9 mouse cellular contexts compared by ENCODE assay signal in genomic region chr4:74012700-74013099, GRCm38 (mm10). TPM values are rescaled to one million over a fixed set of nuclear protein-coding genes. Genes with fewer than 3 reads are reported as not detected.
DNase-seq lines count a peak whose midpoint lies in the region; ATAC-seq and TF ChIP-seq lines count a peak whose summit lies in the region.
"Had no signal": no experiment of that assay in that cellular context is flagged by ENCODE, and none has a peak within 500 bp of the region (broad histone marks: within the 10 kb centered on the region; RNA-seq: fewer than 3 reads in every experiment).

No protein-coding gene starts in this region.

- no peak for DNase-seq in kidney, adult 2 months
- no peak for DNase-seq in embryonic facial prominence, embryonic 10.5 days (ENCODE audit: low spot score)
- peak; percentile 17 for DNase-seq in hindbrain, embryonic 11.5 days (ENCODE audit: low spot score)
- DNase-seq in B cell, adult 2 months, result no peak
- no peak for DNase-seq in testis, postnatal 14 days (ENCODE audit: low spot score)
- DNase-seq in urinary bladder, postnatal 25 days (ENCODE audit: low spot score), result no peak

- TF ChIP-seq POLR2A in kidney, adult 2 months (IDR thresholded peaks at IDR 0.05; ENCODE audit: low read depth, low read length), result no peak

- H3K36me3 ChIP-seq in kidney, embryonic 14.5 days (ENCODE audit: control insufficient read depth, insufficient read depth, low read length), result no peaks in the 10 kb centered on the region
- H3K36me3 ChIP-seq in kidney, adult 2 months (ENCODE audit: control insufficient read depth, insufficient read depth, low read length), result no peaks in the 10 kb centered on the region
- no peaks in the 10 kb centered on the region for H3K36me3 ChIP-seq in embryonic facial prominence, embryonic 10.5 days (replicated peaks)
- H3K36me3 ChIP-seq in hindbrain, embryonic 11.5 days (ENCODE audit: control insufficient read depth, insufficient read depth, low read length), result no peaks in the 10 kb centered on the region
- H3K36me3 ChIP-seq in midbrain, embryonic 15.5 days (replicated peaks), result no peaks in the 10 kb centered on the region
- H3K36me3 ChIP-seq: G1E had no signal

- peaks cover 11% of the 10 kb centered on the region for H3K27me3 ChIP-seq in kidney, embryonic 14.5 days (ENCODE audit: control insufficient read depth, insufficient read depth, low read length)
- H3K27me3 ChIP-seq in kidney, adult 2 months (replicated peaks; ENCODE audit: control insufficient read depth, insufficient read depth, low read length), result no peaks in the 10 kb centered on the region
- H3K27me3 ChIP-seq in embryonic facial prominence, embryonic 10.5 days (replicated peaks; ENCODE audit: low read depth, poor library complexity, severe bottlenecking), result peaks cover 31% of the 10 kb centered on the region
- H3K27me3 ChIP-seq in hindbrain, embryonic 11.5 days (ENCODE audit: control insufficient read depth, insufficient read depth, low read length), result no peaks in the 10 kb centered on the region
- H3K27me3 ChIP-seq in midbrain, embryonic 15.5 days (replicated peaks), result no peaks in the 10 kb centered on the region

- no peak overlapping the region for H3K4me3 ChIP-seq in kidney, embryonic 14.5 days (ENCODE audit: low read length)
- no peak overlapping the region for H3K4me3 ChIP-seq in kidney, adult 2 months (ENCODE audit: insufficient read depth, low read depth, low read length)
- H3K4me3 ChIP-seq in embryonic facial prominence, embryonic 10.5 days, result peak overlapping the region; percentile 67
- H3K4me3 ChIP-seq in hindbrain, embryonic 11.5 days (ENCODE audit: low read depth, low read length), result peak overlapping the region; percentile 51; the same call in 1 of the 2 replicates
- H3K4me3 ChIP-seq in midbrain, embryonic 15.5 days, result peak overlapping the region; percentile 79

- no peak for ATAC-seq in kidney, embryonic 14.5 days (ENCODE audit: low FRiP score, low TSS enrichment)
- ATAC-seq in hindbrain, embryonic 11.5 days (ENCODE audit: low FRiP score), result 0 out of 2 replicates have a peak, but pooled peaks have one; percentile 22
- peak; percentile 48 for ATAC-seq in midbrain, embryonic 15.5 days (replicated peaks)

- no peaks in the 10 kb centered on the region for H3K9me3 ChIP-seq in kidney, embryonic 14.5 days (ENCODE audit: control insufficient read depth, low read length)
- H3K9me3 ChIP-seq in embryonic facial prominence, embryonic 10.5 days, result no peaks in the 10 kb centered on the region
- no peaks in the 10 kb centered on the region for H3K9me3 ChIP-seq in hindbrain, embryonic 11.5 days (ENCODE audit: control insufficient read depth, low read length)
- H3K9me3 ChIP-seq in midbrain, embryonic 15.5 days, result no peaks in the 10 kb centered on the region

- WGBS in kidney, embryonic 14.5 days, result 42% methylated on average over 4 of the region's 4 CpGs
- 39% methylated on average over 4 of the region's 4 CpGs for WGBS in kidney, adult 2 months
- 43% methylated on average over 4 of the region's 4 CpGs for WGBS in embryonic facial prominence, embryonic 10.5 days
- WGBS in hindbrain, embryonic 11.5 days, result 41% methylated on average over 4 of the region's 4 CpGs
- 29% methylated on average over 4 of the region's 4 CpGs for WGBS in midbrain, embryonic 15.5 days

- no peak overlapping the region for H3K9ac ChIP-seq in kidney, embryonic 14.5 days (ENCODE audit: low read depth, low read length)
- no peak overlapping the region; the same call in 1 of the 2 replicates for H3K9ac ChIP-seq in hindbrain, embryonic 11.5 days (ENCODE audit: low read depth, low read length)
- H3K9ac ChIP-seq in midbrain, embryonic 15.5 days, result peak overlapping the region; percentile 41

- no peak for TF ChIP-seq CTCF in kidney, adult 2 months (conservative IDR thresholded peaks at IDR 0.05; ENCODE audit: insufficient read depth, insufficient read length, low read depth, low read length)

- H3K4me1 ChIP-seq in kidney, embryonic 14.5 days (ENCODE audit: control insufficient read depth, insufficient read depth, low read length), result 0 out of 2 replicates have a peak, but pooled peaks cover 4% of the 10 kb centered on the region
- no peaks in the 10 kb centered on the region for H3K4me1 ChIP-seq in kidney, adult 2 months (ENCODE audit: control insufficient read depth, insufficient read depth, low read length)
- H3K4me1 ChIP-seq in embryonic facial prominence, embryonic 10.5 days, result peaks cover 14% of the 10 kb centered on the region
- H3K4me1 ChIP-seq in hindbrain, embryonic 11.5 days (replicated peaks; ENCODE audit: control insufficient read depth, insufficient read depth, low read length), result no peaks in the 10 kb centered on the region
- peaks cover 26% of the 10 kb centered on the region for H3K4me1 ChIP-seq in midbrain, embryonic 15.5 days

- H3K4me2 ChIP-seq in kidney, embryonic 14.5 days (replicated peaks; ENCODE audit: low read depth, low read length), result peak overlapping the region; percentile 70
- H3K4me2 ChIP-seq in hindbrain, embryonic 11.5 days (replicated peaks; ENCODE audit: low read depth, low read length), result peak overlapping the region; percentile 88
- H3K4me2 ChIP-seq in midbrain, embryonic 15.5 days, result peak overlapping the region; percentile 70

- no peak overlapping the region for H3K27ac ChIP-seq in kidney, embryonic 14.5 days (ENCODE audit: low read depth, low read length)
- no peak overlapping the region for H3K27ac ChIP-seq in kidney, adult 2 months (ENCODE audit: insufficient read depth, low read depth, low read length)
- no peak overlapping the region; the same call in 1 of the 2 replicates for H3K27ac ChIP-seq in embryonic facial prominence, embryonic 10.5 days (replicated peaks)
- no peak overlapping the region for H3K27ac ChIP-seq in hindbrain, embryonic 11.5 days (ENCODE audit: low read depth, low read length)
- peak overlapping the region; percentile 95 for H3K27ac ChIP-seq in midbrain, embryonic 15.5 days

RNA-seq across cellular contexts. Expression of gene Frmd3, which starts 0.5 kb away (rescaled TPM):
- 0.97 and 2.0 TPM in 2 replicates for polyA plus RNA-seq in kidney, embryonic 14.5 days (2014; fragmentation: Nextera tagmentation; extraction: Ambion mirVana)
- polyA plus RNA-seq in kidney, adult 2 months (2012; rRNA removed), result 0.07 and 0.08 TPM in 2 replicates
- 2.2 and 3.4 TPM in 2 replicates for polyA plus RNA-seq in embryonic facial prominence, embryonic 10.5 days (2016; fragmentation: Nextera tagmentation; extraction: Ambion mirVana)
- 3.9 and 4.4 TPM in 2 replicates for polyA plus RNA-seq in hindbrain, embryonic 11.5 days (2014; fragmentation: Nextera tagmentation; extraction: Ambion mirVana)
- 33.9 and 37.3 TPM in 2 replicates for polyA plus RNA-seq in midbrain, embryonic 15.5 days (2015; fragmentation: Nextera tagmentation; extraction: Ambion mirVana)
- polyA plus RNA-seq: G1E had no signal

Comparison
In these comparisons a context has a peak if more than half of its experiments do, and no peak if none do; other contexts are left out.
1. H3K4me3 ChIP-seq: peak in embryonic facial prominence, embryonic 10.5 days (single experiment), hindbrain, embryonic 11.5 days (single experiment) and midbrain, embryonic 15.5 days (single experiment); none in kidney, embryonic 14.5 days (single experiment) and kidney, adult 2 months (single experiment).
2. Peak in every context shown above with its lines, with median percentiles within 50 percentile points of each other: H3K4me2 ChIP-seq.